Mouse (Mus musculus): ENCODE results near the gene Nlrp4c. TPM values are rescaled to one million over a fixed set of nuclear protein-coding genes. Genes with fewer than 3 reads are reported as not detected.

Gene Nlrp4c
- polyA plus RNA-seq, 1 experiment from 2014 or later: not detected

- WGBS: 34% methylated on average over 5 of the region's 5 CpGs
- Histone ChIP-seq H3K4me2 (ENCODE audit: low read length) (peak overlapping the region; percentile 81), H3K27me3 (ENCODE audit: insufficient read depth, low read length) (no peaks in the 10 kb centered on the region), H3K4me1 (replicated peaks; ENCODE audit: insufficient read depth, low read length) (peaks cover 29% of the 10 kb centered on the region), H3K27ac (peak overlapping the region; percentile 96), H3K9me3 (replicated peaks; ENCODE audit: low read length) (no peaks in the 10 kb centered on the region), H3K9ac (ENCODE audit: low read depth, low read length) (peak overlapping the region; percentile 4; the same call in 1 of the 2 replicates), H3K4me3 (replicated peaks; ENCODE audit: low read depth, low read length) (peak overlapping the region; percentile 83; the same call in 1 of the 2 replicates), H3K36me3 (ENCODE audit: insufficient read depth, low read length) (no peaks in the 10 kb centered on the region)
- no peak for DNase-seq (ENCODE audit: low spot score)
- no peak for ATAC-seq (replicated peaks; ENCODE audit: low FRiP score, low read depth)
- no peak for TF ChIP-seq CTCF (IDR thresholded peaks at IDR 0.05; ENCODE audit: low read depth)
Observed at GRCm38 (mm10) chr7:6154164-6154563, 109.2 kb downstream of the Nlrp4c start.

Other genes with a start within 250 kb of the Nlrp4c start
- gene Vmn1r63, start 239.7 kb upstream of the Nlrp4c start, polyA plus RNA-seq (2015; fragmentation: Nextera tagmentation; extraction: Ambion mirVana): not detected in 2 replicates
- gene Vmn1r64, start 160.6 kb upstream of the Nlrp4c start, polyA plus RNA-seq (2015; fragmentation: Nextera tagmentation; extraction: Ambion mirVana): not detected in 2 replicates
- gene Vmn1r65, start 34.2 kb upstream of the Nlrp4c start, polyA plus RNA-seq (2015; fragmentation: Nextera tagmentation; extraction: Ambion mirVana): not detected in 2 replicates
- gene Zfp787, start 110.8 kb downstream of the Nlrp4c start, polyA plus RNA-seq (2015; fragmentation: Nextera tagmentation; extraction: Ambion mirVana): 60.1 and 72.0 TPM in 2 replicates
- gene Zfp444, start 127.1 kb downstream of the Nlrp4c start, polyA plus RNA-seq (2015; fragmentation: Nextera tagmentation; extraction: Ambion mirVana): 66.2 and 66.3 TPM in 2 replicates
- gene Galp, start 151.9 kb downstream of the Nlrp4c start, polyA plus RNA-seq (2015; fragmentation: Nextera tagmentation; extraction: Ambion mirVana): not detected in 2 replicates
- not detected in 2 replicates for gene Zscan5b, start 177.1 kb downstream of the Nlrp4c start, polyA plus RNA-seq (2015; fragmentation: Nextera tagmentation; extraction: Ambion mirVana)
- not detected in 2 replicates for gene Epp13, start 207.5 kb downstream of the Nlrp4c start, polyA plus RNA-seq (2015; fragmentation: Nextera tagmentation; extraction: Ambion mirVana)
- gene Zfp667, start 241.4 kb downstream of the Nlrp4c start, polyA plus RNA-seq (2015; fragmentation: Nextera tagmentation; extraction: Ambion mirVana): 4.8 and 4.9 TPM in 2 replicates

Data from kidney, postnatal 0 days (tissue).